Comparison of ENCODE assay signal across 8 mouse cellular contexts in genomic region chr7:45759400-45759799, GRCm38 (mm10). TPM values are rescaled to one million over a fixed set of nuclear protein-coding genes. Genes with fewer than 3 reads are reported as not detected.
DNase-seq lines count a peak whose midpoint lies in the region; ATAC-seq and TF ChIP-seq lines count a peak whose summit lies in the region.

No protein-coding gene starts in this region.

- H3K36me3 ChIP-seq in neural tube, embryonic 11.5 days (ENCODE audit: control insufficient read depth, insufficient read depth, low read length): no peaks in the 10 kb centered on the region
- no peaks in the 10 kb centered on the region for H3K36me3 ChIP-seq in intestine, postnatal 0 days (ENCODE audit: control insufficient read depth, insufficient read depth)
- H3K36me3 ChIP-seq in liver, embryonic 15.5 days (replicated peaks): no peaks in the 10 kb centered on the region

- peak overlapping the region; percentile 27 for H3K4me2 ChIP-seq in neural tube, embryonic 11.5 days (ENCODE audit: low read depth)
- H3K4me2 ChIP-seq in intestine, postnatal 0 days (replicated peaks; ENCODE audit: low read depth): peak overlapping the region; percentile 59
- H3K4me2 ChIP-seq in liver, embryonic 15.5 days: peak overlapping the region; percentile 49

- H3K9me3 ChIP-seq in neural tube, embryonic 11.5 days (ENCODE audit: control insufficient read depth, low read length): no peaks in the 10 kb centered on the region
- no peaks in the 10 kb centered on the region for H3K9me3 ChIP-seq in intestine, postnatal 0 days (ENCODE audit: control insufficient read depth)
- no peaks in the 10 kb centered on the region for H3K9me3 ChIP-seq in liver, embryonic 15.5 days (replicated peaks)

- peaks cover 26% of the 10 kb centered on the region for H3K27me3 ChIP-seq in neural tube, embryonic 11.5 days (ENCODE audit: control insufficient read depth, insufficient read depth, low read length)
- H3K27me3 ChIP-seq in intestine, postnatal 0 days (replicated peaks; ENCODE audit: control insufficient read depth, insufficient read depth, low read length): no peaks in the 10 kb centered on the region; the same call in 1 of the 2 replicates
- peaks cover 33% of the 10 kb centered on the region for H3K27me3 ChIP-seq in liver, embryonic 15.5 days

- ATAC-seq in neural tube, embryonic 11.5 days (ENCODE audit: insufficient read depth, low FRiP score, low TSS enrichment): no peak
- peak; percentile 91 for ATAC-seq in intestine, postnatal 0 days
- peak; percentile 28; the same call in 1 of the 2 replicates for ATAC-seq in liver, embryonic 15.5 days (ENCODE audit: insufficient read depth)
- ATAC-seq in erythroid progenitor cell, adult 5-6 weeks (replicated peaks; ENCODE audit: low FRiP score, poor library complexity, severe bottlenecking): no peak

- no peak overlapping the region; the same call in 1 of the 2 replicates for H3K4me3 ChIP-seq in neural tube, embryonic 11.5 days (ENCODE audit: low read depth, low read length)
- peak overlapping the region; percentile 25 for H3K4me3 ChIP-seq in intestine, postnatal 0 days (ENCODE audit: low read depth, low read length)
- H3K4me3 ChIP-seq in liver, embryonic 15.5 days (replicated peaks): 0 out of 2 replicates have a peak overlapping the region, but pooled peaks have one; percentile 11

- no peak for DNase-seq in neural tube, embryonic 11.5 days (ENCODE audit: low spot score)
- DNase-seq in neural tube, embryonic 10.5 days (ENCODE audit: extremely low spot score, low spot score): no peak
- peak; percentile 36 for DNase-seq in retina, embryonic 14.5 days (ENCODE audit: low spot score)
- no peak for DNase-seq in spleen, postnatal 36 days (ENCODE audit: low spot score in 2 of 2)
- no peak for DNase-seq in heart, adult 18-20 months

- H3K27ac ChIP-seq in neural tube, embryonic 11.5 days (ENCODE audit: low read depth, low read length): no peak overlapping the region
- peak overlapping the region; percentile 41; the same call in 1 of the 2 replicates for H3K27ac ChIP-seq in intestine, postnatal 0 days (ENCODE audit: low read depth, low read length)
- no peak overlapping the region for H3K27ac ChIP-seq in liver, embryonic 15.5 days (replicated peaks)

- 2% methylated on average over 24 of the region's 27 CpGs for WGBS in neural tube, embryonic 11.5 days
- WGBS in intestine, postnatal 0 days: 6% methylated on average over 24 of the region's 27 CpGs
- WGBS in liver, embryonic 15.5 days (ENCODE audit: insufficient replicate concordance): 13% methylated on average over 27 of the region's 27 CpGs

- H3K4me1 ChIP-seq in neural tube, embryonic 11.5 days (ENCODE audit: control insufficient read depth, insufficient read depth, low read length): peaks cover 3% of the 10 kb centered on the region
- peaks cover 4% of the 10 kb centered on the region for H3K4me1 ChIP-seq in intestine, postnatal 0 days (replicated peaks; ENCODE audit: control insufficient read depth, insufficient read depth, low read length)
- no peaks in the 10 kb centered on the region for H3K4me1 ChIP-seq in liver, embryonic 15.5 days (replicated peaks)

- H3K9ac ChIP-seq in neural tube, embryonic 11.5 days (ENCODE audit: low read length): no peak overlapping the region
- H3K9ac ChIP-seq in intestine, postnatal 0 days (ENCODE audit: low read depth, low read length): peak overlapping the region; percentile 37; the same call in 1 of the 2 replicates
- H3K9ac ChIP-seq in liver, embryonic 15.5 days: no peak overlapping the region

- peak; percentile 74 for TF ChIP-seq CTCF in intestine, postnatal 0 days (IDR thresholded peaks at IDR 0.05; ENCODE audit: low read depth)

RNA-seq across cellular contexts. Expression of gene Lmtk3, which starts 24.1 kb away (rescaled TPM):
- polyA plus RNA-seq in neural tube, embryonic 11.5 days (2014; fragmentation: Nextera tagmentation; extraction: Ambion mirVana): 3.8 and 4.3 TPM in 2 replicates
- polyA plus RNA-seq in intestine, postnatal 0 days (2015; fragmentation: Nextera tagmentation; extraction: Ambion mirVana): 0.08 and 0.29 TPM in 2 replicates
- polyA plus RNA-seq in liver, embryonic 15.5 days (2015; fragmentation: Nextera tagmentation; extraction: Ambion mirVana): not detected in 2 replicates
- not detected in 2 replicates for total RNA-seq in erythroid progenitor cell, adult 5-6 weeks (2015; ENCODE audit: low replicate concordance)
- not detected in 2 replicates for total RNA-seq in erythroid progenitor cell, adult 5-6 weeks (2017; ENCODE audit: low replicate concordance)
- total RNA-seq in heart, adult 18-20 months (2021): not detected

RNA-seq across cellular contexts. Expression of gene Sult2b1, which starts 25.1 kb away (rescaled TPM):
- polyA plus RNA-seq in neural tube, embryonic 11.5 days (2014; fragmentation: Nextera tagmentation; extraction: Ambion mirVana): 1.1 and 1.8 TPM in 2 replicates
- polyA plus RNA-seq in intestine, postnatal 0 days (2015; fragmentation: Nextera tagmentation; extraction: Ambion mirVana): 36.7 and 37.1 TPM in 2 replicates
- polyA plus RNA-seq in liver, embryonic 15.5 days (2015; fragmentation: Nextera tagmentation; extraction: Ambion mirVana): 0.07 and 0.22 TPM in 2 replicates
- not detected in 2 replicates for total RNA-seq in erythroid progenitor cell, adult 5-6 weeks (2015; ENCODE audit: low replicate concordance)
- total RNA-seq in erythroid progenitor cell, adult 5-6 weeks (2017; ENCODE audit: low replicate concordance): not detected in 2 replicates
- not detected for total RNA-seq in heart, adult 18-20 months (2021)

RNA-seq across cellular contexts. Expression of gene Spaca4, which starts 33.8 kb away (rescaled TPM):
- not detected in 2 replicates for polyA plus RNA-seq in neural tube, embryonic 11.5 days (2014; fragmentation: Nextera tagmentation; extraction: Ambion mirVana)
- polyA plus RNA-seq in intestine, postnatal 0 days (2015; fragmentation: Nextera tagmentation; extraction: Ambion mirVana): 0.17 and 0.22 TPM in 2 replicates
- polyA plus RNA-seq in liver, embryonic 15.5 days (2015; fragmentation: Nextera tagmentation; extraction: Ambion mirVana): not detected in 2 replicates
- not detected in 2 replicates for total RNA-seq in erythroid progenitor cell, adult 5-6 weeks (2015; ENCODE audit: low replicate concordance)
- not detected in 2 replicates for total RNA-seq in erythroid progenitor cell, adult 5-6 weeks (2017; ENCODE audit: low replicate concordance)
- not detected for total RNA-seq in heart, adult 18-20 months (2021)

RNA-seq across cellular contexts. Expression of gene Fam83e, which starts 38.4 kb away (rescaled TPM):
- polyA plus RNA-seq in neural tube, embryonic 11.5 days (2014; fragmentation: Nextera tagmentation; extraction: Ambion mirVana): 0.28 and 0.42 TPM in 2 replicates
- polyA plus RNA-seq in intestine, postnatal 0 days (2015; fragmentation: Nextera tagmentation; extraction: Ambion mirVana): 16.6 and 16.7 TPM in 2 replicates
- 0.30 and 0.33 TPM in 2 replicates for polyA plus RNA-seq in liver, embryonic 15.5 days (2015; fragmentation: Nextera tagmentation; extraction: Ambion mirVana)
- total RNA-seq in erythroid progenitor cell, adult 5-6 weeks (2015; ENCODE audit: low replicate concordance): not detected in 2 replicates
- not detected in 2 replicates for total RNA-seq in erythroid progenitor cell, adult 5-6 weeks (2017; ENCODE audit: low replicate concordance)
- under 1 TPM; 0.30 to 0.62 TPM for total RNA-seq in heart, adult 18-20 months (2021)

RNA-seq across cellular contexts. Expression of gene Sphk2, which starts 41.6 kb away (rescaled TPM):
- 23.7 and 25.3 TPM in 2 replicates for polyA plus RNA-seq in neural tube, embryonic 11.5 days (2014; fragmentation: Nextera tagmentation; extraction: Ambion mirVana)
- 55.1 and 55.9 TPM in 2 replicates for polyA plus RNA-seq in intestine, postnatal 0 days (2015; fragmentation: Nextera tagmentation; extraction: Ambion mirVana)
- polyA plus RNA-seq in liver, embryonic 15.5 days (2015; fragmentation: Nextera tagmentation; extraction: Ambion mirVana): 10.4 and 13.3 TPM in 2 replicates
- total RNA-seq in erythroid progenitor cell, adult 5-6 weeks (2015; ENCODE audit: low replicate concordance): 9.6 and 12.6 TPM in 2 replicates
- total RNA-seq in erythroid progenitor cell, adult 5-6 weeks (2017; ENCODE audit: low replicate concordance): 4.8 and 9.4 TPM in 2 replicates
- total RNA-seq in heart, adult 18-20 months (2021): 10 to 100 TPM; 18.4 to 20.2 TPM

Comparison
In these comparisons a context has a peak if more than half of its experiments do, and no peak if none do; other contexts are left out.
1. ATAC-seq: peak in intestine, postnatal 0 days (single experiment) and liver, embryonic 15.5 days (single experiment); none in neural tube, embryonic 11.5 days (single experiment) and erythroid progenitor cell, adult 5-6 weeks (single experiment).
2. RNA of gene Sult2b1, which starts 25.1 kb away (polyA plus RNA-seq): 36.7 to 37.1 TPM in intestine, postnatal 0 days; 1.1 to 1.8 TPM in neural tube, embryonic 11.5 days and 0.07 to 0.22 TPM in liver, embryonic 15.5 days; every median in the first group is over 10 times any median in the second.
3. Peak in every context shown above with its lines, with median percentiles within 50 percentile points of each other: H3K4me2 ChIP-seq.